Mouse (Mus musculus): Measurements from ENCODE around the gene Ovgp1.
"Not testable (repeated sequence)": the region's sequence is repeated elsewhere in the genome, so short reads cannot be mapped to it uniquely, and the experiment has no call there.

Gene Ovgp1

DNA sequence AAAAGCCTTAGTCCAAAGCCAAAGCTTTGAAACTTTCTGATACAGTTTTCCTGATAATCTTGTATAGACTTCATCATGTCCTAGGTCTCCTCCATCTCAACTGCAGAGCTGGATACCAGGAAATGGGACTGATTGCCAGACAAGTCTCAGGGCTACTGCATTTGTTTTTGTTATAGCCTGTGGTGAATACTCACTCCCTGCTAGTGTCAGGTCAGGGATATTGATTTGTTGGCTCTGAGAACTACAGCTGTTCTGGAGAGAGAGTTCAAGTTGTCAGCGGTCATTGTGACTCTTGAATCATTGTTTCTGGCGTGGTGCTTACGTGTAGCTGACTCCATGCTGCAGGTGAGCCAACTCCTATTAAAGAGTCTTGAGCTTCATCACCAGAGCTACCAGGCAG, at the start of gene Ovgp1:
Ovgp1 (plus strand) TSS at position 301 of the 400 bp plus-strand sequence.
- DNase-seq (ENCODE audit: low spot score in 2 of 2) = no peak

DNA sequence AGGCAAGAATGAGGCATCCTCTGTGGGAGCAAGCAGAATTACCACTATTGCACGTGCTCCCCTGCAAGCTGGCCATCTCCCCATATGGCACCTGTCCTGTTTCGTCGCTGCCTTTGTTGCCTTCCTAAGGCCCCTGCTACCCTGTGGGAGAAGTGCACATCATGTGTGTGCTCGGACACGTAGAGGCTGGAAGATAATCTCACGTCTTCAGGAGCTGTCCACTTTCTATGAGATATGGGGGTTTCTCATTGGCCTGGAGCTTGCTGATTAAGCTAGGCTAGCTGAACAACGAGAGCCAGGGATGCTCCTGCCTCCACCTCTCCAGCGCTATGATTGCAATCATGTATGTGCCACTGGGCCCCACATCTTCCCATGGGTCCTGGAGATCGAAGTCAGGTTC, 48.9 kb upstream of the Ovgp1 start:
- DNase-seq (ENCODE audit: low spot score in 2 of 2) = no peak

DNA sequence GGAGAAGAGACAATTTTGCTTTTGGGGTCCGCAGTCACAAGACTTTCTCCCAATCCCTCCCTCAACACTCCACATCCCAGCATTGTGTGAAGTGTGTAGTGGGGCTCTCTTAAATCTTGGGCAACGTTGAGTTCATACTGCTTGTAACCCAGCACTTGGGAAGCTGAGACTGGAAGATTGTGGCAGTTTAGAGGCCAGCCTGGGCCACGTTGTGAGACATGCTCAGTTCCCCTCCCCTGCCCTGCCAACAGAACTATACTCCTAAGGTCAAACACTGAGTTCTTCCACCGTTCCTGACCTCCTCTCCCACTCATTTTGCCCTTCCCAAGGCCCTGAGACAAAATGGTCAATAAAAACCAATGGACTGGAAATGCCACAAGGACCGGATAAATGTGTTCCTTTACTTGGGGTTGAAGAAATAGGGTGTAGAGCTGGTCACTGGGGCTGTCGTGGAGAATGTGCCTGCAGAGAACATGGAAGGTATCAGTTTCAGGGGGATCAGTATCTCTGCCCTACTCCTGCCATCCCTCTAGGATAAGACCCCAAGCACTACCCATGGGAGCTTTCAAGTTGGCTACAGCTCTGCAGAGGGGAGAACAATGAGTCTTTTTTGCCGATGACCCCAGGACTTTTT, 45.8 kb upstream of the Ovgp1 start:
- no peak for DNase-seq (ENCODE audit: low spot score in 2 of 2)

DNA sequence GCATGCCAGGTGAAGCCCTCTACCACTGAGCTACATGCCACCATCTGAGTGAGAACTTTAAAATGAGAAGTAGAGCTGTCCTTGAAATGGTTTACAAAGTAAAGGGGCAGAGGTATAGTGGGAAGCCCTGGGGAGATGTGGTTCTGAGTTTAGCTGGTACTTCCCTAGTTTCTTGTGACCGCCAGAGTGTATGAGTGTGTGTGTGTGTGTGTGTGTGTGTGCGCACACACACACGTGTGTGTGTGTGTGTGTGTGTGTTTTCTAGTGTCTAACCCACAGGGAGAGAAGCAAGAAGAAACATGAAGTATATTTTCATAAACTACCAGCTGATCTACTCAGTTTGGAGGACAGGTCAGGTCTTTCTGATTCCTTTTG, 45.3 kb upstream of the Ovgp1 start:
- DNase-seq (ENCODE audit: low spot score in 2 of 2) = no peak

DNA sequence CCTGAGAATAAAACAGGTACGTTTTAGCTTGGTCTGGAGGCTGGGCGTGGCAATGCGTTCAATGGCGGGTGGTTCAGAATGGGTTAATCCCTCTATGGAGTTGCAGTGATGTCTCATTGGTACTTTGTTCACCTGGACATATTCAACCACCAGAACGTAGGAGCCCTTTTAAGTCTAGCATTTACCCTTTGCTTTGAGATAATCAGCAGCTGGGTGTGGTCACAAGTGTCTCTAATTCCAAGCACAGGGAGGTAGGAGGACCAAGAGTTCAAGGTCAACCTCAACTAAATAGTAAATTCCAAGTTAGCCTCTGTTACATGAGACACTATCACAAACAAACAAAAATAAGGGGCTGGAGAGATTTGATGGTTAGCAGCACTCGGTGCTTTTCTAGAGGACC, 44.7 kb upstream of the Ovgp1 start:
- DNase-seq (ENCODE audit: low spot score in 2 of 2) = no peak

DNA sequence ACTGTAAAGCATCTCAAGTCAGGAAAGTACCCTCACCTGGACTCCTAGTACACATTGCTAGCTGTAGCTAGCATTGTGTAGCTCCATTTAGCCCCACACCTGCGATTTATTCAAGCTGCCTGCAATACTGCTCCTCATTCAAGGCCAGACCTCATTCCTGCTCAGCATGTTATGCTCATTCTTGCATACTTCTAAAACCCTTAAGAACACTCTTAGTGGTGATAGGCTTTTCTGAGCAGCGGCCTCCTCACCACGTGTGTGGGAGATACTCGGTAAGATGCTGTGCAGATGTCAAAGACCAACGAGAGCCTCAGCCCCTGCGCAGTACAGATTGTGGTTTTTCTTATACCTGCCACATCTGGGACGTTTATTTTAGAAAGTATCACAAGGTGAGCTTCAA, 43.7 kb upstream of the Ovgp1 start:
- no peak for DNase-seq (ENCODE audit: low spot score in 2 of 2)

DNA sequence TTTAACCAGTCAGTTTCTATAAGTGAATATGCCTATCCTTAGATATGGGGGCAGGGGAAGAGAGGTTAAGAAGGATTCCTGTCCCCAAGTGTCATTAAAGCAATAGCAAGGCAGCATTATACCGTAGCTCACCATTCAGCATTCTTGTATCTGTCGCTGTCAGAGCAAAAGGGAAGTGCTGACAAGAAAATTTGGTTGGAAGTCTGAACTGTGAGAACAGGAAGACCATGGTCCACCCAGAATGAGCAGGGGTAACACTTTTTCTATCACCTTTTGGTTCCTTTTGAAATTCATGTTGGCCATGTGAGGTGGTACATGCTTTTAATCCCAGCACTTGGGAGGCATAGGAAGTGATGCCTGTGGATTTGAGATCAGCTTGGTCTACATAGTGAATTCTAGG, 42.4 kb upstream of the Ovgp1 start:
- no peak for DNase-seq (ENCODE audit: low spot score in 2 of 2)

DNA sequence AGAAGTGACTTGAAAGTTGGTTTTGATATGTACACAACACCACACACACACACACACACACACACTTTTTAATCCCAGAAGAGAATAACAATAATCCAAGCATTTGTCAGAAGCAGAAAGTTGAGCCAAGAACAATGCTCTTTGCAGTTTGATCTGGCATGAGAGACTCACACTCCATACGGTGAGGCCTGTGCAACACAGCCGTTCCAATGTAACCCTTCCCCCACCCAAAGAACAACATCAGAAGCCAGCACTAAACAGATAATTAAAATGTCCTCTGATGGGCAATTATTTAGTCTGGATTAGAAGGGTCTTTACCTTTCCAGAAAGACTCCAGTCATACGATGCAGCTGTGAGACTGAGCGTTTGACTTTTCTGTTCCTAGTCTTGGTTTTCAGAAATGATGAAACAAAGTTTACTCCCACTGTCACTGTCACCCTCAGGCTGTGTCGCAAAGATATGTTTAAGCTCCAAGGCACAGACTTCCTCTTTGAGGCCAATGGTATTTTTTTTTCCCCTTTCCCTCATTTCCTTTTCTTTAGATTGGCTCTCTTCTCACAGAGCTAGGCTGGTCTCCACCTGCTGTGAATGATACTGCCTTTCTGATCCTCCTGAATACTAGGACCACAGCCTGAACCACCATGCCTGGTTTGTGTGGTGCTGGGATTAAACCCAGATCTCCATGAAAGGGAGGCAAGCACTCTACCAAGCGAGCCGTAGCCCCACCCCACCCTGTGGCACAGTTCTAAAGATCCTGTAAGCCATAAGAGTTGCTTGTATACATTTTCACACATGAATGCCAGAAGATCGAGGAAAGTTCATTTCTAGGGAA, 41.1 kb upstream of the Ovgp1 start, which contains the start of gene I830077J02Rik:
I830077J02Rik (minus strand) TSS at position 425 of the 832 bp plus-strand sequence.
- no peak for DNase-seq (ENCODE audit: low spot score in 2 of 2)

DNA sequence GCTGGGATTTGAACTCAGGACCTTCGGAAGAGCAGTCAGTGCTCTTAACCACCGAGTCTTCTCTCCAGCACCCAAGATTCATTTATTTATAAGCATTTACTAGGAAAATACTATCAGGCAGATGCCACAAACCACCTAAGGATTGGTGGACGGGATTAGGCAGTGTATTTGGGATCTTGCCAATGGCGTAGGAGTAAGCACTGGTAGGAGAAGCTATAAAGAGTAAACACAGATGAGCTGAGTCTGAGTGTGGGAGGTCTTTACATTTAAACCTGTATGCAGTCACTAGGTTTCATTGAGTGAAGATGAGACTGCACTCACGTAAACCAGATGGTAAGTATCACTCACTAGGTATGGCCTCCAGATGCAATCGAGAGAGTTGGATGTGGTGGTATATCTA, 39.6 kb upstream of the Ovgp1 start:
- DNase-seq (ENCODE audit: low spot score in 2 of 2) = no peak

DNA sequence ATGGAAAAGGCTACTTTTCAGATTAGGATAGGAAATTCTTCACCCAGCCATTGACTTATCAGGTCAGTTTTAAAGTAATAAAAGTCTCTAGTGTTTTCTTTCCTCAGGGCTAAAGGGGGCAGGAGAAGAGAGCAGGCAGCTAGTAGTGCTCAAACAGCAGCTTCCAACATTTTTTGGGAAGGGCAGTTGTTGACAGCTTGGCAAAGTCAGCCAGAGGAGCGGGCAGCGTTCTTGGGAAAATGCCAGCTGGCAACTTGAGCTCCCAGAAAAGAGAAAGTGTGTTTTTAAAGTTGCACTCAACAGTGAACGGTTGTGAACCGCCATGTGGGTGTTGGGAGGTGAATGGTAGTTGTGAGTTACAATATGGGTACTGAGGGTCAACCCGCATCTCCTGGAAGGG, 38.5 kb upstream of the Ovgp1 start:
- DNase-seq (ENCODE audit: low spot score in 2 of 2) = peak in 1 of 2 experiments; percentile 5

DNA sequence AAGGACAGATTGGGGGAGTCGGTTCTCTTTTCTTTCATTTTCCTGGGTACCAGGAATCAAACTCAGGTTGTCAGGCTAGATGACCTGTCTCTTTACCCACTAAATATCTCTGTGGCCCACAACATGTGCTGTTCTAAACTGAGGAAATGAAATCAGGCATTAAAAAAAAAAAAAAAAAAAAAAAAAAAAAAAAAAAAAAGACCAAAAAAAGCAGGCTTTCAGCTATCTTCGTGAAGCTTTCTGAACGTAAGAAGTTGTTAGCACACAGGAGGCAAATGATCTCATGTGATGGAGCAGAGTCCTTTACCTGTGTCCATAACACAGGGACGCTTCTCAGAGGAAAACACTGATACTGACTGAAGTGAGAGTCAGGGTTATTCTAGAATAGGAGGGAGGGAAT, 37.4 kb upstream of the Ovgp1 start:
- no peak for DNase-seq (ENCODE audit: low spot score in 2 of 2)

DNA sequence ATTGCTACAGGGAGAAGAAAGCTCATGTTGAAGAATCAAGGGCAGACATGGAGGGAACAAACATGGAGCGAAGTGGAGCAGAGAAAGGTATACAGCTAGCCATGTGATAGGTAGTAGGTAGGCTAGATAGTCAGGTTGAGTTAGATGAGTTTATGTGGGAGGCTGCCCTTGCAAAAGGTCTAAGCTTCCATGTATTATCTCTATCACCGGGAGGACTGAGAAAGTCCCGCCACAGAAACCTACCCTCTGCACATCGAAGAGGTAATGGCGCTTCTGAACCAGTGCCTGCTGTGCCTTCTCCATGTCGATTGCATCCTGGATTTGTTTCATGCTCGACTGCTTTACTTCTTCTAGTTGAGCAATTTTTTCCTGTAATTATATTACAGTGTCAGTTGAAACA, 22.2 kb upstream of the Ovgp1 start:
- no peak for DNase-seq (ENCODE audit: low spot score in 2 of 2)

DNA sequence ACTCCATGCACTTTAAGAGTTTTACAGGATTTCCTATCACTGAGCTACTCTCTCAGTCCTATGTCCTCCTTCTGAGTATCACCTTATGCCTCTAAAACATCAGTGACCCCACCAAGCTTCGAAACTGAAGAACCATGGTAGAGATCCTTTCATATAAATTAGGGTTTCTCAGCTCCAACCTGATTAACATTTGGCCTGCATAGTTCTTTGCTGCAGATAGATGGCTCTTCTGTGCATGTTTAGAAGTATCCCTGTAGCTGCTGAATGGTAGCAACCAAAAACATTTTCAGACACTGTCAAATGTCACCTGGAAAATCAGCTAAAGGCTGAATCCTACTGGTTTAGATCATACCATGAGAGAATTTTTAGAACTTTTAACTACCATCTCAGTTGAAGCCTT, 16.3 kb upstream of the Ovgp1 start:
- DNase-seq (ENCODE audit: low spot score in 2 of 2) = no peak

DNA sequence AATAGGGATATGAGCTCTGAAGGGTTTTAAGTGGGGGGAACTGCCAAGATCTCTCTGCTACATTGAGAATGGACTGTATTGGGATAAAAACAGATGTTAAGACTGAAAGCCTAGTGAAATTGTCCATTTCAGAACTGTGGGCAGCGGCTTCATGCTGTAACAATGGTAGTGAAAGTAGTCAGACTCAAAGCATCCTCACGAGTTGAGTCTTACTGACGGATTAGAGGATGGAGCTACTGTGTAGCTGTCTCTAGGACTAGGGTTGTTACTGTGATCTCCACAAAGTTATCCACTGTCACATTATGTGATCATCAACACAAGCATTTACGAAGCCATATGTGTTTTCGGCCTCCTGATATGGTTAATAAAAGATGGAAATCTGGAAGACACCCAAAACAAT, 15.3 kb upstream of the Ovgp1 start:
- no peak for DNase-seq (ENCODE audit: low spot score in 2 of 2)

DNA sequence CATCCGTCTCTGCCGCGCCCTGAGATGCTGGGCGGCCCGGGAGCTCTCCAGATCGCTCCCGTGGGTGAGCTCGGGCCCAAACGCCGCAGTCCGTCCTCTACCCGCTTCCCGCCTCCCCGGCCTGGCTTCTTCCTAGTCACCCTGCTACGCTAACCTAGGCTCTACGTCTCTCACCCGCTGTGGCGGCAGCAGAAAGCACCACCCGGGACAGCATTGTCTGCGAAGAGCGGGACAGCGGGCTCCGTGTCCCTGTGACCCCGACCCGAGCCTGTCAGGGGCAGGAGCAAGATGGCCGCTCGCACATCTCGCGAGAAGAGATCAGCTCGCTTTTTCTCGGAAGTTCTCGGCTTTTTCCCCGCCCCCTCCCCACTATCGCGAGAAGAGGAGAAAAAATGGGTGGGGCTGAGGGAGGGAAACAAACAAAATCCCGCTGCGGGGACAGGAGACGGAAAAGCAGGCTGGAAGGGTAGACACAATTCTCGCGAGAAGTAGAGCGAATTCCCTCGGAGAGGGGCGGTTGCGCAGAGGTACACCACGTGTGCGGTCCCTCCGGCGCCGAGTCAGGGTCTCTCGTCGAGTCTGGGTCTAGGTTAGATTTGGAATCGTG, 14.4 kb upstream of the Ovgp1 start, which contains the start of gene Wdr77:
Wdr77 (plus strand) TSS at position 396 of the 607 bp plus-strand sequence.
- peak; percentile 83 to 94 for DNase-seq (ENCODE audit: low spot score in 2 of 2)

DNA sequence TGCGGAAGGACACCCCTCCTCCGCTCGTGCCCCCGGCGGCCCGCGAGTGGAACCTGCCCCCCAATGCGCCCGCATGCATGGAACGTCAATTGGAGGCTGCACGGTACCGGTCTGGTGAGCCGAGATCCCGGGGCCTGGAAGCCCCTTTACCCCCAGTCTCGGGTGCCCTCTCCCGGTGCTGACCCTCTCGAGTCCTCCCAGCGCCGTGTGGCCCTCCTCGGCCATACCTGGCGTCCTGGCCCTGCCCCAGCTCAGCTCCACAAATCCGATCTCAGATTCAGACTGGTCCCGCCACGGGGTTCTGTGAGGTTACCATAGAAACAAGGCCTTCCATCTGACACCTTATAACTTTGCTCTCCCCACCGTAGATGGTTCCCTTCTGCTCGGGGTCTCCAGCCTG, 13.9 kb upstream of the Ovgp1 start:
- DNase-seq (ENCODE audit: low spot score in 2 of 2) = no peak

DNA sequence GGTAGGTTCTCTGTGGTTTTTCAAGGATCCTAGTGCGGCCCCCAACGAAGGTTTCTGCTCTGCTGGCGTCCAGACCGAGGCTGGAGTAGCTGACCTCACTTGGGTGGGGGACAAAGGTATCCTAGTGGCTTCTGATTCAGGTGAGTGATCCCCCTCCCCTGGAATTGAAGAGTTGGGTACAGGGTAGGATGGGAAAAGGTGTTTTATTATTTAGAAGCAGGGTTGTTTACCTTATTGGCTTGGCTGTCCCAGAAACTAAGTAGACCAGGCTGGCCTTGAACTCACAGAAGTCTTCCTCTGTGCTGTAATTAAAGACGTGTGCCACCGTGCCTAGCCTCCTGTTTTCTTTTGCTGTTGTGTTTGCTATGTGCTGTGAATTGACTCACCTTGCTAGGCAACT, 13.5 kb upstream of the Ovgp1 start, which contains the start of gene Atp5f1:
Atp5f1 (minus strand) TSS at position 101 of the 400 bp plus-strand sequence.
- DNase-seq (ENCODE audit: low spot score in 2 of 2) = no peak

DNA sequence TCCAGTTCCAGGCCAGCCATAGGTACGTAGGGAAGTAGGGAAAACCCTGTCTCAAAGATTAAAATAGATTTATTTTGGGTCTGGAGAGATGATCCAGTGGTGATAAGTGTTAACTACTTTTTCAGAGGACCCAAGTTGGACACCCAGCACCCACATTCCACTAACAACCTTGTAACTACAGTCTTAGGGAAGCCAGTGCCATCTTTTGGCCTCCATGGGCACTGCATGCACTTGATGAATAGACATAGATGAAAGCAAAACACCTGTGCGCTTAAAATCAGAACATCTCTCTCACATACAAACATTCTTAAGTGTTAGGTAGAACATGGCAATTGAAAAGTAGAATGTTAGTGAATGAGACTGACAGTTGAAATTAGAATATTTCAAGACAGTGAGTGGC, 12.8 kb upstream of the Ovgp1 start:
- no peak for DNase-seq (ENCODE audit: low spot score in 2 of 2)

DNA sequence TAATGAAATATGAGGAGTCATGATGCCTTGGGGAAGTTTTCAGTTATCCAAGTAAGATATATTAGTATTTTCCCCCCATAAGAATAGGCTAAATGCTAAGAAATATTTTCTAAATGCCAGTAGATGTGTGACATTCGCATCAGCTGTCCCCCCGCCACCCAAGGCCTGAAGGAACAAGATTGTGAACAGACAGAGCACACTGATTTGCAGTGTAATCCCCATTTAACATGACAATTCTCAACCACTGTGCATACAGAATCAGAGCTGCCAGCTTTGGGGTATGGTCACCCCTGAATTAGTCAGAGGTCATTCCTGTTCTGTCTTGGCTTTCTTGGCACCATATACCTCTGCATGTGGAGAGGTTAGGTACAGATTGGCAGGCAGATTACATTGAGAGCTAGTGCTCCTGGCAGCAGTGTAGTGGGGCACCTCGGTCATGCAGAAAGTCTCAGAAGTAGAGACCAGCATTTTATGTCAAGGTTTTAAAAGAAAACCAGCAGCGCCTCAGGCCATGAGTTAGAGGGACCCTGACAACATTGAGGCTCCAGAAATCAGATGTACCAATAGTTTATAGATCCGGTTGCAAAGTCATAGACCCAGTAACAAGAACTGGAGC, 1.6 kb upstream of the Ovgp1 start:
- no peak for DNase-seq (ENCODE audit: low spot score in 2 of 2)

DNA sequence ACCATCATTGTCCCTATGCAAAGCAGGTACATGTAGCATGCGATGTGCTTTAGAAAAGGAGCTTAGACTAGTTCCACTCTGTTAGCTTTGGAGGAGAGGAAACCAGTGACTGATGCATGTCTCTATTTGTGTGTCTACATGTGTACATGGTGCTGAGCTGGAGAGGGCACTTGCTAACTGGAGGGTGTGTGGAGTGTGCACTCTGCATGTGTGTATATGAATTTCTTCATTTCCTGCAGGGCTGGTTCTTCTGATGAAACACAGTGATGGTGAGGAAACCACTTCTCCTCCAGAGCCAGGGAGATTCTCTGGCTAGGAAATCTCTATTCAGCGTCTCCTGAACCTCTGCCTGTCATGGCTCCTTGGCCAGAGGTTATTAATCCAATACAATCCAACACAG, 663 bp downstream of the Ovgp1 start:
- DNase-seq (ENCODE audit: low spot score in 2 of 2) = no peak

DNA sequence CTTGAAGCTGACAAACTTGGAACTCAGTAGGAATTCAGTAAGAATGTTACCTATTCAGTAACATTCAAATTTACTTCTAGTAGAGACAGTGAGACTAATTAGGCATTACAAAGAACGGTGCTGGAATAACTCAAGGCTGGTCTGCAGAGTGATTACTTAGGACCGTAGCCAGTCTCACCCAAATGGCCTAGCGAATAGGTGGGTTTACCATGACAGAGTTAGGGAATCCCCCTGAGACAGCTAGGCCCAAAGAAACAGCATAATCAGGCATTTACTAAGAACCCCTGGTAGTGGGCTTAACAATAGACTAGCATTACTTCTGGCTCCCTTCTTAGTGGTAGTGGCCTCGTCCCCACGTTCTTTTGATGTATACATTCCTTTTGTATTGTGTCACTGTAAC, 16.1 kb downstream of the Ovgp1 start:
- DNase-seq (ENCODE audit: low spot score in 2 of 2) = not testable (repeated sequence)

DNA sequence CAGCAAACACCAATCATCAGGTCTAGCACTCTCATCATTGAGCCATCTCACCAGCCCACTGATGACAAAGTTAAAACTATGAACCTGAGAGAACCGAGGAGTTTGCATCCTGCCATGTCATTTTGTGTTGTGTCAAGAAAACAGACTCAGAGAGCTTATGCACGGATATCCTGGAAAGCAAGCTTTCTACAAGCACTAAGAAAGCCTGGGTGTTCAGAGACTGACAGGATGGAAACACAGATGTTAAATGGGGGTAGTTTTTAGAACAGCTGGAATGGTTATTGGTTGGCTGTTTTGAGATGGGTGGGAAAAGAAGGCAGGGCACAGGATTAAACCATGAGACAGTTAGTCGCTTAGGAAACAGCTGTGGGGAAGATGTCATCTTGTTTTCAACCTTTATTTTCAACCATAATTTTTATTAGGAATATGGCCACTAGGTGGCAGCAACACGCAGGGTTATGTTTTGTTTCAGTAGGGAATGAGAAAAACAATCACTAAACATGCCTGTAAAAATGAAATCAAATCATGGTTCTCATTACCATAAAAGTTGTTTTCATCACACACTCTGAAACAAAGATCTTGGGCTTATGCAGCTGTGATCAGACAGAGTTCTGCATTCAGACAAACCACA, 18.3 kb downstream of the Ovgp1 start:
- DNase-seq (ENCODE audit: low spot score in 2 of 2) = peak in 1 of 2 experiments; percentile 47
